Mouse (Mus musculus) ES-Bruce4 (cell line): ENCODE measurements around the gene Gpr87.

Experiments
- CTCF ChIP-seq: IDR thresholded peaks from one replicate; pipeline ENCODE4 v1.8.1; 2011; ENCODE audit warnings: low read depth, low read length
- POLR2A ChIP-seq: IDR thresholded peaks from one replicate; pipeline ENCODE4 v1.8.1; 2011; ENCODE audit warnings: low read length; ENCODE audit not compliant: insufficient read depth

DNA sequence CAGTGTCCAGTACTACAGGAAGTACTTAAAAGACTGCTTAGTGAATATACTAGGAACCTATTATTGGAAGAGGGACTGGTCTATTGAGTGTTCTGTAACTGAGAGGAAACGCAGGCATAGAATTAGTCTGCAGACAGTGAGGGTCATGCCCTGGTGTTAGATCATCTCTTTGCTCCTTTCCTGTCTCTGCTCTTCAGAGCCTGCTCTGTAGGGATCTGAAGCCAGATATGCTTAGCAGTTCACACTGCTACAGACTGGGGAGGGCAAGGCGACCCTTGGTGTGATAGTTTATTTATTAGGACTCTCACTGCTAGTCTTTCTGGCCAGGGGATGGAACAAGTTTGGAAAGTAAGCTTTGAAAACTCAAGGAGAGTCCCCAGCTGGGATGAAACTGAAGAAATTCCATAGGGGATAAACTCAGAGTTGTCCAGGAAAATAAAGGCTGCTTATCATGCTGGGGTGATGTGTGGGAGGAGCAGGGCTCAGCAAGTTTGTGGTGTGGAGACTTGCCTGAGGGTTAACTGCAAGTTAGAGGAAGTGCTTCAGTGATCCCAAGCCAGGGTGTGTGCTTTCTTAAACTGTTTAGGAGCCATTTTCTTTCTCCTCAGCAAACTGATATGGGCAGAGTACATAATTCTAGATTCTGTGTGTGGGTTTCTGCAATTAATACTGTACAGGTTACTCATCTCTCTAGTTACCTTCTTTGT, 24.8 kb downstream of the Gpr87 start:
- TF ChIP-seq POLR2A, result no peak
- TF ChIP-seq CTCF, result no peak
